Mouse (Mus musculus) WW6 (cell line): ENCODE measurements around the gene Hemgn.

Source experiments
- DNase-seq: peaks from one replicate; pipeline ENCODE4 v3.0.0-alpha.2; 2013; ENCODE audit warnings: low read depth, low spot score

The Hemgn gene

DNA sequence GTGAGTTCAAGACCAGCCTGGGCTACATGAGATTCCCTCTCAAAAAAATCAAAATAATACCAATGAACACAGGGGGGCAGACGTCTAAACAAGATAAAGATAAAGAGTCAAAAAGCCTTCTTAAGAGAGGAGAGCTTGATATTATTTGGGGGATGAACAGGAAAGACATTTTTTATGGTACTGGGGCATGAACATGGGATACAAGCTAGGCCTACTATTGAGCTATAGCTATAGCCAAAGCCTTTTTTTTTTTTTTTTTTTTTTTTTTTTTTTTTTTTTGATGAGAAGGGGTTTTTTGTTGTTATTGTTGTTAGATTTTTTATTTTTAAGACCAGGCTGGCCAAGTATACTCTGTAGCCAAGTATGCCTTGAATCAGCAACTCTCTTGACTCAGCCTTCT is 1.2 kb downstream of the Hemgn start:
- no peak for DNase-seq

DNA sequence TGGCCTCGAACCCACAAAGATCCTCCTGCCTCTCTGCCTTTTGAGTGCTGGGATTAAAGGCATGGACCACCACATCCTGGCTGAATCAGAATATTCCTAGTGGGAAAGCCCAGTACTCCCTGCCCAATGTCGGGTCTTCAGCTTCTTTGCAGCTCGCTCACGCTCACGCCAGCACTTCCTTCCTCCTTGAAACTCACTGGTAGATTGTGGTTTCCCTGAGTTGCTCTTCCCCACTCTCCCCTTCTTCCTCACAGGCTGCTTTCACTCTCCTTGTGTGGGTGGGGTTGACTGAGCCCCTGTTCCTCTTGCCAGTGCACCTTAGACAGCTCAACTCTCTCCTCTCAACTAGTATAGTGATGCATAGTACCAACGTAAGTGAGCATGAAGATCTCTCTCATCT is 1.8 kb downstream of the Hemgn start:
- DNase-seq = no peak

DNA sequence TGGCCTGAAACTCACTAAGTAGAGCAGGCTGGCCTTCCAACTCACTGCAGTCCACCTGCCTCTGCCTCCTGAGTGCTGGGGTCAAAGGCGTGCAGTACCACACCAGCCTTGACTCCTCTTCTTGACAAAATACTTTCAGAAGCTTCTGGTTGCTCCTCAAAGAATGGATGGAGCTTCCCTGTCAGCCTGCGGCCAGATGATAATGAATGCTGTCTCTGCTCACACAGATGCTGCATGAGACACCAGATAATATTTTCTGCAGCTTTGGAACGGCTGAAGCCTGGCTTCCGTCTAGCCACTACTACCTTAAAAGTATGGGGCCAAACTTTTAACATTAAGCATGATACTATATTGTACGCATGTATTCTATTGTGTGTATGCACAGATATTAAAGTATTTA is 2.6 kb downstream of the Hemgn start:
- DNase-seq = no peak

DNA sequence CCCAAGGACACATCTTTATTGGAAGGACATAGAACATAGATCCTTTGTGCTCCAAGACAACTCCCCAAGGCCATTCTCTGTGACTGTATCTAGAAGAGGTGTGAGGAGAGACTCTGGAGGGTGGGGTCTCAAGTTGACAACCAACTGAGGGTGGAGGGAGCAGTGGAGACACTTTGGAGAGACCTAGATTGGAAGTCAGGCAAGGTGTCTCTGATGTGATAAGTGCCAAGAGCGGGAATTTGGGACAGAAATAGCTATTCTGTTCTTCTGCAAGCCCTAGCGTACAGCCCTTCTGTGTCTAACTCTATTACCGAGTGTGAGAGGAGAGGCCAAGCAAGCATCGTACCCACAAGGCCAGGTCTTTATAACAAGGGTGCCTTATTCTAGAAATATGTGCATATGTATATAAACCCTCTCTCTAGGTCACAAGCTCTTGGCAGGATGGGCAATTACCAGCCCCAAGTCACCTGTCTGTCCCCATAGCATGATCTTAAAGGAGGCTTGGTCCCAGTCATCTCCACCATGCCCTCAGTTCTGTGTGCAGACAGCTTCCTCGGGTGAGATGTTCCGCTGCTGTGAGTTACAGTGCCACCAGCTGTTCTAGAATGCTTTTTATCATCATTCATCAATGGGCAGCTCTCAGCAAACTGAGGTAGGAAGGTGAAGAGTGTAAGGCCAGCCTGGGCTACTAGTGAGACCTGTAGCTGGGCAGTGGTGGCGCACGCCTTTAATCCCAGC is 6.2 kb downstream of the Hemgn start:
- DNase-seq = no peak

DNA sequence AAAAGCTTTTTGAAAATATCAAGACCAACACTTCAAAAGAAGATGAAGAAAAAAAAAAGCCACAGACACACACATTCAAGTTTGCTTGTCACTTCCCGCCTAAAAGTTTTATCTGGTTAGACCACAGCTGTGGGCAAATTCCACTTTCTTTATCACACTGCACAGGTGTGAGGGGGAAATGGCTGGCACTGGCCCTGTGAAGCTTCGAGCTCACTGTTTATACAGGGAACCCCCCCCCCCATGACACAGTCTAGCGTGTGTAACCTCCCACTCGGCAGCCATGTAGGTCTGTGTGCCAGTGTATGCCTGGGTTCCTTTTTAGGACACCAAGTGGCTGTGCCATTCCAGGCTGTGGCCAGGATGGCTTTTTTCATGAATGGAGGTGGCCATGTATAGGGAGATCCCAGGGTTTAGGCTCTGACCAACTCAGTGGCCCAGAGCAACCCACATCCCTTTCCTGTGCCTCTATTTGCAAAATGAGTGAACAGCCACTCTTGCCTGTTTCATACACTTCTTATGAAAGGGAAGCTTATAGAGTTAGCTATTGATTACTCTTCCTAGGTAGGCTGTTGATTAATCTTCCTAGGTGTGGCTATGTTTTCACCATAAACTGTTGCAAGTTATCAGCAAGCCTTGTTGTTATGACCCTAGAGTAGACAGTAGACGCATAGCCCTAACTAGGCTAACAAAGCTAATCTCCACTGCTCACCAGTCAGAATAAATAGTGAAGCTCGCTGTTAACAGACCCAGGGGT is 9.1 kb downstream of the Hemgn start:
- DNase-seq = no peak

DNA sequence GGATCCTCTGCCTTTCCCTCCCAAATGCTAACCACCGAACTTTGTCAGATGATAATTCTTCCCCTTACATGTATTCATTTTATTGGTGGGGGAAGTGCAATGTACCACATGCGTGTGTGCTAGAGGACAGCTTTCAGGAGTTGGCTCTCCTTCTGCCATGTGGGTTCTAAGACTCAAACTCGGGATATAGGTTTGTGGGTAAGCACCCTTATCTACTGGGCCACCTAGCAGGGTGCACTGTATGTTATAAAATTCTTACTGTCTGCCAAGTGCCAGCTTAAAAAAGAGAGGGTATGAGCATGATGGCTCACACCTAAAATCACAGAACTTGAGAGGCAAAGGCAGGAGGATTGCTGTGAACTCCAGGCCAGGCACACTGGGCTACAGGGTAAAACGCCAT is 14.5 kb downstream of the Hemgn start:
- DNase-seq = no peak

DNA sequence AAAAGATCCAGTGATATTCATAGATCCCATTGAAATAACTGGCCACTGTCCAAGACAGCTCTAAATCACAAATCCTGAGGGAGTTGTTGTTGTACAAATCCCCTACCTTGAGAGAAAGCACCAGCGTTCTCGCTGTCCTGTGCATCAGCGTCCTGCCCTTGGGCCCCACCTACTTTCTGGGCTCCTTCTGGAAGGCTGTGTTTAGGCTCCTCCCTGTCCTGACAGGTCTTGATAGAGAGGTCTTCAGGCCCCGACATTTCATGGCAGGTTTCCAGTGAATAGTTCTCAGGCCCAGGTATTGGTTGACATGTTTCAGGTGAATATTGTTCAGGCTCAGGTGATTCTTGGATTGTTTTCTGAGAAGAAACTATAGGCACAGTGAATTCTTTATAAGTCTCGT is 17.6 kb downstream of the Hemgn start:
- no peak for DNase-seq

DNA sequence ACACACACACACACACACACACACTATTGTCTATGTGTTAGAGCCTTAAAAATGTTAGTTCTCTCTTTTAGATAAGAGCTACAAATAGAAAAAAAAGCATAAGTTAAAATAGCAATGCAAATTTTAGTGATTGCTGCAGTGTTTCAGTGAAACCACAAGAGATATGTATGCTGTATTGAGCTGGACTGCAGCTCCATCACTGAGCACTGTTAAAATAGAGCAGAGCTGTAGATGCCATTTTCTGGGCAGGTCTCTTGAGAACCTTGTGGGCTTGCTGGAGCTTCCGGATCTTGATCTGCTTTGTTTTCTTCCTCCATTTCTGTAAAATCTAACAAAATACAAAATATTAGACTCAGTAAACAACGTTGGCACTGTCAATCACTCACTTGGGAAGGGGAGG is 18.9 kb downstream of the Hemgn start:
- no peak for DNase-seq

DNA sequence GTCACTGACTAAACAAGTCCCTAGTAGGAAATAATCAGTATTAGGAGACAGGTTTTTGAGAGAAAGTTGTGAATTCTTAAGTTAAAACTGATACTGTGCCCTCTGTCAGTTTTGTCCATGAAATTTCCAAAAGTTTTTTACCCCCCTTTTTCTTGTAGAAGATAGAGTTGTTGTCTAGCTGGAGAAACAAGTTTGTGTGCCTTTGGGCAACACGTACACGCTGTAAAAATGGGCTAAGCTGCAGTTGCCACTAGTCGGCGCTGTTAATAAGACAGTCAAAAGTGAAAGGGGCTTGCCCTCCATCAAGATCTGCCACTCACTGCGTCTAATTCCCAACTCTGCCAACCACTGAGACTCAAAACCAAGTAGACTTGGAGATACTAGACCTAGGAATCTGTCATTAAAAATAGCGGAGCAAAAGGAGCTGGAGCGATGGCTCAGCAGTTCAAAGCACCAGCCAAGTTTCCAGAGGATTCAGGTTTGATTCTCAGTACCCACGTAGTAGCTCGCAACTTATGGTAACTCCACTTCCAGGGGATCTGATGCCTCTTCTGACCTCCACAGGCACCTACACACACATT is 22.8 kb downstream of the Hemgn start:
- DNase-seq = peak; percentile 73

DNA sequence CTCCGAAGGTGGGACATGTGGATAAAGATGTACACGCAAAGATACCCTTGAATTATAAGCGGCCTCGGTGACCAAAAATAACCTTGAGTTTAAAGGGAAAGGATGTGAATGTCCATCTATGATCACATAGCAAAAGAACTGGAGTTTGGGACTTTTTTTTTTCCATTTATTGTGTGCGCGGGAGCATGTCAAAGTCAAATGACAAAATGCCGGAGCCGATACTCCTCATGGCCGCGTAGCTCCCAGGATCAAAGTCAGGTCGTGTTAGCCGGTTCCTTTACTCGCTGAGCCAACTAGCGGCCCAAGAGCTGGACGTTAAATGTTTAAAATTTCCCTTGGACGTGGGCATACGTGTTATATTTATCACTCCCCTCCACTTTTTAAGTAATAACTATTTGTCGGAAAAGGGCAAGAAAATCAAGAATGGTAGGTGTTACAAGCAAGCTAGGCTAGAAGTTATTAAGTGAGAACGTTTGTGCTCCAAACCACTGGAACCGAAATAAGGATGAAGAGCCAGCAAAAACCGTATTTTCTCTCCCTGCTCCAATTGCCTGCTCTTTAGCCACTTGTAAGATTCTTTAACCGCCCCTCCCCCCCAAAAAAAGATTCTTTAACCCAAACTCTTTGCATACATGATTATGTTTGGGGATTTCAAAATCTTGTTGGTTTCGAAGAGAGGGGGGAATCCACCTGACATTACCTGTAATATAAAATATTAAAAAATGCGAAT is 23.5 kb downstream of the Hemgn start:
- DNase-seq = no peak

DNA sequence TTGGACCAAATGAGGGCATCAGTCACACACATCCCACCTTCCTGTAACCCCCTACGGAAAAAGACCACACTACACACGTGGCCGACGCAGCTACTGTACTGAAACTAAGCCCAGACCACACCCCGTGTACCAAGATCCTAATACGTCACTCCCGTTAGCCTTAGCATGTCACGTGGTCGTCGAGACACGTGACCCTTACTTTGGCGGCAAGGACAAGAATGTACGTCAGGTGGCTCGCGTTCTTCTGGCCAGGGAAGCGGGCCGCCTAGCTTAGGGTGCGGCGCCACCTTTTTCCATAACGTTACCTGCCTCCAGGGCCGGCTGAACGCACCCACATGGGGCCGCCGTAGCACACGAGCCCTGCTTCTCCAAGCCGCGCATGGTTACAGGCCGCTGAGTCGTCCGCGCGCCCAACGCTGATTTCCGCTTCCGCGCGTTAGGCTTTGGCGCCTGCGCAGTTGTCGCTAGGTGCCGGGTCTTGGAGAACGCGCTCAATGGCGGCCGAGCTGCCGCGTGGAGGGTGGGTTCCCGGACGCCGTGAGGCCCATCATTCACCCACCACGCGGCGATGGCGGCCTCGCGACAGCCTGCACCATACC is 24.2 kb downstream of the Hemgn start, which contains the start of gene Trmo:
Gene Trmo, minus strand, starts transcription at position 425 of the 599 bp plus-strand sequence.
- DNase-seq = peak; percentile 95

DNA sequence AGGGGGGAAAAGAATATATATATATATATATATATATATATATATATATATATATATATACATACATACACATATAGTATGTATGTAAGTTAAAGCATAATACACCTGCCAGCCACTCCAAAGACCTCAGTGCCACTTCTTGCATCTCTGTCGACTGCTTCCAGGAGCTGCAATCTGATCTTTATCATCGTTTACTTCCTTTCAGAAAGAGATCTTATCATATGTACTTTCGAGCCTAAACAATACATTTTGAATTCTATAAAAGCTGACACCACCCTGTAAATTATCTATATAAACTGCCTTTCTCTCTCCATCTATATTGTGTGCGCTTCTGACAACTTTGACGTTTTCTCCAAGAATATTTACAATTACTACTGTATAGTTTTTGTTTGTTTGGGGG is 24.8 kb downstream of the Hemgn start:
- DNase-seq = no peak

DNA sequence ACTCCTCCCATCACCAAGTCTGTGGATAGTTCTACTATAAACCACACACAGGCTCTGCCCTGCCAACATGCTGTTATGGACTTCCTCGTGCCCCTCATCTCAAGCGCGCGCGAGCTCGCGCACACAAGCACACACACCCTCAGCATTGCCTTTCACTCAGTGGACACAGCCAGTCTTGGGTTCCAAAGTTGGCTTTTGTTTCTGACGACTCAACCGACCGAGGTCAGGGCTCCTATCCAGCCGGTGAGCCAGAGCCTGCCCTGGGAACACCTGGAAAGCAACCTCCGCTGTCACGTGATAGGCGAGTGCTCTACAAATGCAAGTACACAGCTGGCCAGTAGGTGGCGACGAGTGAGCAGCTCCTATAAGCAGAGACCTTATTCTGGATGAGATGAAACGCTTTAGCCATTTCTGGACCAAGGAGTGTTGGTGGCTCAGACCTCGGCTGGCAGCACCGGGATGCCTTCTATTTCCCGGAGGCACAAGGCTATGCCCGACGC is 38.4 kb downstream of the Hemgn start:
- peak; percentile 86 for DNase-seq

DNA sequence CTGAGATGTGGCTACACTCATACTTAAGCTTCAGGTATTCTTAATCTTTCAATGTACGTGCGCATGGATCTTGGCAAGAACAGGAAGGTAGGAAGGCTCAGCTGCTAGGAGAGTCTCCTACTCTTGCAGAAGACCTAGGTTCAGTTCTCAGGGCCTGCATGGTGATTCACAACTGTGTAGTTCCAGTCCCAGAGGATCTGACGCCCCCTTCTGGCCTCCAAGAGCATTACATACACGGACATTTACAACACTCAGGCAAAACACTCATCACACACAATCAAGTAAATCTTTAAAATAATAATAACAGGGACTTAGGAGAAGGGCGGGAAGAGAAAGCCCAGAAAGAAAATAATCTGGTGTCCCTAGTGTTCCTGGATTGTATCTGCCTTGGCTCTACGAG is 38.9 kb downstream of the Hemgn start:
- no peak for DNase-seq

DNA sequence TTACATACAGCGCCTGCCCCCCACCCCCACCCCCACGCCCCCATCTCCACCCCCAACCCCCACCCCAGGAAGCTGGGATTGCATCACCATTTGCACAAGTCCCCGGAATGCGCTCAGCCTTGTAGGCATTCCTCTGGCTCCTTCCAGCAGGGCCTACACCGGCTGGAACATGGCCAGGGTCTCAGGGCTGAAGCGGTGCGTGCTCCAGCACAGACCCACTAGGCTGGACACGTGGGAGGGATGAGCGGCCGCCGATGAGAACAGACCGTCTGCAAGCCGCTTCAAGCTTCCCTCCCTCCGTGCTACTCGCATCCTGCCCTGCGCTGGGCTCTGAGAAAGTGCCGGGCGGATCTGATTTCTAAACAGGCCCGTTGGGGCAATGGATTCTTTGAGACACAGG is 42.3 kb downstream of the Hemgn start:
- DNase-seq = no peak

DNA sequence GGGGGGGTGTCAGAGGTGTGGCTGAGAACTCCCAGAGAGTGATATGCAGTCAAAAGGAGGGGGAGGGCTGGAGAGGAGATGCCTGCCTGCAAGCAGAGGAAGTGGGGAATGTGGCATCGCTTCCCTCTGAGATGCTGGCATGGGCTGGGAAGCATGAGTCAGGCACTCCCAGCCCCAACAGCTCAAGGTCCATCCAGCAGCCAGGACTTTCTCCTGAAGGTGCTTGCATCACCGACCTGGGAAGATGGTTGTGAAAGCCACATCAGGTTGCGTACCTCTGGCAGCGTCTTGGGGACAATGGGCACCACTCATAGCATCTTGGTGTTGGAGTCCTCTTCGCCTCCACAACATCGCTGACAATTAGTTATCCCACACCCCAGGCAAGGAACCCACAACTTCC is 42.9 kb downstream of the Hemgn start:
- no peak for DNase-seq

DNA sequence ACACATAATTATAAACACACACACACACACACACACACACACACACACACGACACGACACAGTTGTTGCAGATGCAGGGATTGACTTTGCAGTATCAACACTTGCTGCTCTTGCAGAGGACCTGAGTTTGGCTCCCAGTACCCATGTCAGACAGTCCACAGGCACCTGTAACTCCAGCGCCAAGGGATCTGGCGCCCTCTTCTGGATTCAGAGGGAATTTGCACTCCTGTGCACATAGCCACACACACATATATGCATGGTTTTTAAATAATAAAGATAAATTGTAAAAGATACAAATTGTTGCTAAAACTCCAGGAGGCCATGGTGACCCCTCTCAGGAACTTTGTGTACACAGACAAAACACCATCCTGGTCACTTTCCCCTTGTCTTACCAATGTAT is 44.2 kb downstream of the Hemgn start:
- DNase-seq = no peak

DNA sequence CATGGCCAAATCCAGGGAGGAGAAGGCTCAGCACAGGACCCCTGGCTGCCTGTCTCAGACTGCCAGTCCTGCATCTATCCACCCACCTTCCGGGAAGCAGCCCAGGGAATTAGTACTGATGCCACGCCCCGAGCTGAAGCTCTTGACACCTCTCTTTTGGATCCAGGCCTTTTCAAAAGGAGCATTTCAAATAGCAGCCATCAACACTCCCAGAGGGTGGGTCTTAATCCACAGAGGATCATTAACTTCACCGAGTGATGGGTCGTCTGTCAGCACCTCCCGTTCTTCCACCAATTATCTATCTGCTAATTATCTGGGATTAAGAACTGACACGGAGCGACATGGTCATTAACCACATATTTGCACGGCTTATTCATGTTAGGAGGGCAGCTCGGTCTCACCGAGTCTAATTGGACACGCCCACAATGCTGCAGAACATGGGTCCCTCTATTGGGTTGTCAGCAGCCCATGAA is 45.8 kb downstream of the Hemgn start:
- DNase-seq = no peak

DNA sequence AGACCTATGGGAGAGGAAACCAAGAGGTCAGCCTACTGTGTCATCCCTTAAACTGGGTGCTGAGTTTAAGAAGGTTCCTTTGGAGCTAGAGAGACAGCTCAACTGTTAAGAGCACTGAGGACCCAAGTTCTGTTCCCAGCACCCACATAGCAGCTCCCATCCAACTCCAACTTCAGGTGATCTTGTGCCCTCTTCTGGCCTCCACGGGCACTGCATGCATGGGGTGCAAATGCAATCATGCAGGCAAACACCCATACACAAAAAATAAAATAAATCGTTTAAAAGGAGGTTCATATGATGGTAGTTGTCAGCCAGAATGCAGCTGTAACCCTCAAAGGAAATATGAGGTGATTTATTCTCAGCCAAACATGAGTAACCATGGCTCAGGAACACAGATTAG is 48.9 kb downstream of the Hemgn start:
- DNase-seq = no peak

DNA sequence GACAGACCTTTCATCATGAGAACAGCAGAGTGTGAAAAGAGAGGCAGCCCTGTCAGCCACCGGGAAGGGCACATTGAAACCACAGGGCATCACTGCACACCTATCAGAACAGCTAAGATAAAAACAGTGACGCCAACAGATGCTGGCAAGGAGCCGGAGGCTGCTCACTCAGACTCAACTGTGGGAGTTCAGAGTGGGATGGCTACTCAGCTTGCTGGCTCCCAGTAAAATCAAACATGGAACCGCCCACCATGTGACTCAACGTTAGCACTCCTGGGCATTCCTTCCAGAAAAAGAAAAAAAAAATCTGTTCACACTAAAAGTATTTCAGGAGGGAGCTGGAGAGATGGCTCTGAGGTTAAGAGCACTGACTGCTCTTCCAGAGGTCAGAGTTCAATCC is 52.0 kb downstream of the Hemgn start:
- no peak for DNase-seq

DNA sequence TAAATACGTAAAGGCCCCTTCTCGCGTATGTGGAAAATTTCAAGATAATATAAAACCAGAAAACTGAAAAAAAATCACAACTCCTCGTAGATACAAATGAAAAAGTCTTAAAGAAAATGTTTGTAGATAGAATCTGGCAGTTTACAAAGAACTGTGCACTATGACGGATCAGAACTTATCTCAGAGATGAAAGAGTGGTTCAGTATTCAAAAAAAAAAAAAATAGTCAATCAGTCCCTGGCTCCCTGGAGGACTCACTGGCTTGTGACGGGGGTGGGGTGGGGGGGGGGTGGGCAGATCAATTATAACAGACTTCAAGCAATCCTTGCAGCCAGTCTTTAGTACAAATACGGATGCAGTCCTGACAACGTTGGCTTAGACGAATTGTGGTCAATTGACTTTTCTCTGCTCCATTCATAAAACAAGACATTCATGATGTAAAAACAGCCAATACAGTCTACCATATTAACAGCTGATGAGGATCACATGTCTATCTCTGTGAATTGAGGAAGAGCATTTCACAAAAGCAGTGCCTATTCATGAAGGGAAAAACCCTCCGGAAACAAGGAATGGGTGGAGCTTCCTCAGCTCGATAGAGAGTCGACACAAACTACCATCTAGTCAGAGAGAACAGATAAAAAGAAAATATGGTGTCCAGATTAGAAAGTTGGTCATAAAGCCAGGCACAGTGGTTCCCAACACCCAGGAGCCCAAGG is 53.6 kb downstream of the Hemgn start:
- DNase-seq = no peak
